Mouse (Mus musculus): ENCODE measurements at regions not wholly inside any gene's neighbourhood (a gene's known extent, or its start where the extent isn't known, plus 50 kb on each side); places are given as distances from the start of the nearest gene placed in this dataset.
A peak's percentile ranks its signal among the peaks of the same experiment; 100 is the strongest.

- Histone ChIP-seq H3K27ac (replicated peaks) (no peak overlapping the region), H3K9me3 (0 out of 2 replicates have a peak, but pooled peaks cover 3% of the 10 kb centered on the region), H3K4me1 (peaks cover 23% of the 10 kb centered on the region), H3K4me3 (no peak overlapping the region), H3K36me3 (replicated peaks) (no peaks in the 10 kb centered on the region), H3K27me3 (replicated peaks; ENCODE audit: low read depth, poor library complexity, severe bottlenecking) (no peaks in the 10 kb centered on the region)
- no peak for DNase-seq (ENCODE audit: low spot score)
- 72% methylated on average over 10 of the region's 10 CpGs for WGBS
Measured at GRCm38 (mm10) chr2:116983821-116984351, 105.4 kb downstream of the Tmco5 start.

DNA sequence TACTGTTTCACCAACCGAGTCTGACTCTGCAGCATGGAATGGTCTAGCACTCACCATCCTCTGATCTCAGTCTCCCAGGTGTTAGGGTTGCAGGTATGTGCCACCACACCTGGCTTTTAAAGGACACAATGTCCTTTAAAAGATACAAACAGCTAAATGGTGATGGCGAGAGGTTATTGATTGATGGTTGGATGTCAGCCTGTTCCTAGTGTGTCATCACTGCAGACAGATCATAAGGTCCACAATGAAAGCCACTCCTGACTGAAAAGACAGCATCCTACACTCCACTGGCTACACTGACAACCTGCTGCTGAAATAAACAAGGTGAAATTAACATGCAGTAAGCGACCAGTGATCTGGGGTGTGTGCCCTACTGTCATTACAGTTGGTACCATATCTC, 106.1 kb downstream of the Tmco5 start:
- WGBS: 80% methylated on average over 3 of the region's 3 CpGs
- H3K27me3 ChIP-seq (replicated peaks; ENCODE audit: low read depth, poor library complexity, severe bottlenecking): no peaks in the 10 kb centered on the region
- no peak for DNase-seq (ENCODE audit: low spot score)

DNA sequence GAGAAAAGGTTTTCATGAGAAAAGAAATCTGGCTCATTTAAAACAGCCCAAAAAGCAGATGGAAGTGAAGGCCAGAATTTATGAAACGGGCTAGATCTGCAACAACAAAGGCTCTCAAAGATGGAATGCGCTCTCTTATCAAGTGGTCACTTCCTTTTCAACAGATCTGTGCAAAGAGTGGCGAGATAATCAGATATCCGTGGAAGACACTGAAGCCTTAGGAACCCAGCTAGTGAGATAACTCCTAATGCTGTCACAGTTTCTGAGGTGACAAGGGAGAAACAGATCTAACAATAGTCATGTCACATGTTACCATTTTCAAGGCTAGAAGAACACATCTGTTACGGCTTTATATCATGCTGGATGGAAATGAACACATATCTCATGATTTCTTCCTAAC, 107.1 kb downstream of the Tmco5 start:
- H3K4me3 ChIP-seq: no peak overlapping the region
- peaks cover 6% of the 10 kb centered on the region for H3K4me1 ChIP-seq
- 0 out of 2 replicates have a peak, but pooled peaks cover 3% of the 10 kb centered on the region for H3K9me3 ChIP-seq
- 76% methylated on average over 5 of the region's 5 CpGs for WGBS
- no peak for DNase-seq (ENCODE audit: low spot score)
- H3K27ac ChIP-seq (replicated peaks): no peak overlapping the region
- no peaks in the 10 kb centered on the region for H3K27me3 ChIP-seq (replicated peaks; ENCODE audit: low read depth, poor library complexity, severe bottlenecking)
- H3K36me3 ChIP-seq (replicated peaks): no peaks in the 10 kb centered on the region

More for the DNA sequence above, 106.1 kb downstream of the Tmco5 start:
- Histone ChIP-seq H3K36me3 (replicated peaks) (no peaks in the 10 kb centered on the region), H3K4me1 (peaks cover 16% of the 10 kb centered on the region), H3K9me3 (0 out of 2 replicates have a peak, but pooled peaks cover 3% of the 10 kb centered on the region), H3K27ac (replicated peaks) (no peak overlapping the region), H3K4me3 (no peak overlapping the region)

DNA sequence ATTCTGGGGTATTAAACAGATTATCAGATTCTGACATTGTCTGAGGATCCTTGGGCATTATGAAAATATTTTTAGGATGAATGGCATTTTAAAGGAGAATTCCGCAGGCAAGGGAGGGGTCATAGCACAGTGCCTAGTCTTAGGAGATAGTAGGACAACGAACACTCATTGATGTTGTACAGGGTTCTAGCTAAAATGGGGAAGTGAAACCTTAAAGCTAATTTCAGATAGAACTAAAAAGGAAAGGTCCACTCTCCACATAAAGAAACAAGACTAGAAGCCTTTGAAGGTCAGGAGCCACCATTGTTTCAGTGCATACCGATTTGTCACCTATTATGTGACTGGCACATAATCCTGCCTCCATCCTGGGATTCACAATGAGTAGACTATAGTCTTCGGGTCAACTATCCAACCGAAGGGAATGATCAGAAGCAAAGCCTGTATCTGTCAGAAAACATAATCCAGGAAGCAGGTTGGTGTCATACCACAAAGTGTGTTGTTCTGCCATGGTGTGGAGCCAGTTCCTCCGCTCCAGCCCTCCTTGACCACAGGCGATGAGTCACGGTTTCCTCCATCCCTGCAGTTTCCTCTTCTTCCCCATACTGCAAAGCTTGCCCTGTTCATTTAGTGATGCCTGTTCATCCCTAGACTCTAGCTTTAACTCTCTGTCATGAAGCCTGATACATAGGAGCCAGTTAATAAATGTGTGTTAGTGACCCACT, 110.6 kb downstream of the Tmco5 start:
- WGBS: 90% methylated on average over 8 of the region's 8 CpGs
- H3K27ac ChIP-seq (replicated peaks): no peak overlapping the region

GRCm38 (mm10) chr2:116990106-116990505, 111.6 kb downstream of the Tmco5 start:
- Histone ChIP-seq H3K4me1 (peaks cover 8% of the 10 kb centered on the region), H3K27ac (replicated peaks) (no peak overlapping the region), H3K4me3 (no peak overlapping the region), H3K36me3 (replicated peaks) (no peaks in the 10 kb centered on the region), H3K9me3 (no peaks in the 10 kb centered on the region), H3K27me3 (replicated peaks; ENCODE audit: low read depth, poor library complexity, severe bottlenecking) (no peaks in the 10 kb centered on the region)
- no peak for DNase-seq (ENCODE audit: low spot score)
- WGBS: 87% methylated on average over 1 of the region's 1 CpGs

More for the DNA sequence above, 110.6 kb downstream of the Tmco5 start:
- Histone ChIP-seq H3K4me3 (no peak overlapping the region), H3K9me3 (no peaks in the 10 kb centered on the region), H3K4me1 (peaks cover 8% of the 10 kb centered on the region), H3K27me3 (replicated peaks; ENCODE audit: low read depth, poor library complexity, severe bottlenecking) (no peaks in the 10 kb centered on the region), H3K36me3 (replicated peaks) (no peaks in the 10 kb centered on the region)
- DNase-seq (ENCODE audit: low spot score): no peak

DNA sequence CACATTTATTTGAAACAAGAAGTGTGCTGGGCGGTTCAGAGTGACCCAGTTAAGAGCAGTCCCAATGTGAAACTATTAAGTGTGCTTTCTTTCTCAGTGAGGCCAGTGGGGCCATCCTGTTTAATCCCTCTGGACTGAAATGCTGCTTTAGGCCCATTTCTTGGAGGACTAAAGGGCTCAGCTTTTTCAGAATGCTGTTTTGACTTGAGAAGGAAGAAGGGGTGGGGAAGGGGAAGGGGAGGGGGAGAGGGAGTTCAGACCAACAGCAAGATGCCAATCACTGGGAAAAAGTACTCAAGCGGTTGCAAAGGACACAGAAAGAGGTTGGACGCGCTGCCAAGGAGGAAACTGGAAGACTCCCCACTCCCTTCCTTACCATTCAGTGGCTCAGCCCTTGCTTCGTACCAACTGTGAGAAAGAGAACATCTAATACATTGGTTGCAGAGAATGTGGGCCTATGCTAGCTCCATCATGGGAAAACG, 113.1 kb downstream of the Tmco5 start:
- WGBS: 57% methylated on average over 6 of the region's 6 CpGs
- 0 out of 2 replicates have a peak overlapping the region, but pooled peaks have one; percentile 20 for H3K27ac ChIP-seq (replicated peaks)
- no peaks in the 10 kb centered on the region for H3K9me3 ChIP-seq
- no peak overlapping the region for H3K4me3 ChIP-seq
- no peaks in the 10 kb centered on the region for H3K36me3 ChIP-seq (replicated peaks)
- H3K27me3 ChIP-seq (replicated peaks; ENCODE audit: low read depth, poor library complexity, severe bottlenecking): no peaks in the 10 kb centered on the region
- peak; percentile 17 for DNase-seq (ENCODE audit: low spot score)
- peaks cover 8% of the 10 kb centered on the region for H3K4me1 ChIP-seq

- H3K27me3 ChIP-seq (replicated peaks; ENCODE audit: low read depth, poor library complexity, severe bottlenecking): no peaks in the 10 kb centered on the region
- no peak overlapping the region for H3K4me3 ChIP-seq
- 91% methylated on average over 4 of the region's 4 CpGs for WGBS
- no peak overlapping the region for H3K27ac ChIP-seq (replicated peaks)
- DNase-seq (ENCODE audit: low spot score): no peak
- H3K9me3 ChIP-seq: no peaks in the 10 kb centered on the region
- H3K4me1 ChIP-seq: peaks cover 8% of the 10 kb centered on the region
- H3K36me3 ChIP-seq (replicated peaks): no peaks in the 10 kb centered on the region
Measured at GRCm38 (mm10) chr2:116993724-116994123, 115.2 kb downstream of the Tmco5 start.

GRCm38 (mm10) chr2:116996302-116996701, 117.8 kb downstream of the Tmco5 start:
- WGBS: 80% methylated on average over 6 of the region's 6 CpGs
- Histone ChIP-seq H3K4me3 (no peak overlapping the region), H3K9me3 (no peaks in the 10 kb centered on the region), H3K36me3 (replicated peaks) (no peaks in the 10 kb centered on the region), H3K27ac (replicated peaks) (no peak overlapping the region), H3K27me3 (replicated peaks; ENCODE audit: low read depth, poor library complexity, severe bottlenecking) (no peaks in the 10 kb centered on the region), H3K4me1 (peaks cover 7% of the 10 kb centered on the region)
- no peak for DNase-seq (ENCODE audit: low spot score)

- Histone ChIP-seq H3K27ac (replicated peaks) (no peak overlapping the region), H3K9me3 (no peaks in the 10 kb centered on the region), H3K27me3 (replicated peaks; ENCODE audit: low read depth, poor library complexity, severe bottlenecking) (no peaks in the 10 kb centered on the region), H3K36me3 (replicated peaks) (no peaks in the 10 kb centered on the region), H3K4me3 (no peak overlapping the region), H3K4me1 (no peaks in the 10 kb centered on the region)
- 59% methylated on average over 1 of the region's 1 CpGs for WGBS
- no peak for DNase-seq (ENCODE audit: low spot score)
Measured at GRCm38 (mm10) chr2:116998822-116999221, 120.3 kb downstream of the Tmco5 start.

GRCm38 (mm10) chr2:116999592-116999991, 121.1 kb downstream of the Tmco5 start:
- no peak for DNase-seq (ENCODE audit: low spot score)
- no peaks in the 10 kb centered on the region for H3K9me3 ChIP-seq
- WGBS: 87% methylated on average over 5 of the region's 5 CpGs
- H3K36me3 ChIP-seq (replicated peaks): no peaks in the 10 kb centered on the region
- H3K27ac ChIP-seq (replicated peaks): no peak overlapping the region
- H3K4me3 ChIP-seq: no peak overlapping the region
- H3K27me3 ChIP-seq (replicated peaks; ENCODE audit: low read depth, poor library complexity, severe bottlenecking): no peaks in the 10 kb centered on the region
- H3K4me1 ChIP-seq: no peaks in the 10 kb centered on the region

DNA sequence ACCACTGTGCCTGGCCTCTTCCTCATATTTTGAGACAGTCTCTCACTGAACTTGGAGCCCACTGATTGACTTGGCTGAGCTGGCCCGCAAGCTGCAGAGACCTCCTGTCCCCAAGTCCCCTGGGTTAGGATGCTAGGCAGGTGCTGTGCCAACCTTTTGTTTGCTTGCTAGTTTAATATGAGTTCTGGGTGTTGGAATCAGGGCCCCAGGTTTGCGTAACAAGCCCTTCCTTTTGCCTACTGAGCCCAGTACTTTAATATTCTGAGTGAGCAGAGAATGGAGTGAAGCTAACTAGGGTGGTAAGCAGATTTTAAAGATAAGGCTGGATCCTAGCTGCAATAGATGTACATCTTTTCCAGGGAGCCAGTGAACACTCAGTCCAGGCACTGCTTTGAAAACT, 117.2 kb upstream of the Spred1 start:
- no peak for DNase-seq (ENCODE audit: low spot score)
- 92% methylated on average over 2 of the region's 2 CpGs for WGBS
- Histone ChIP-seq H3K36me3 (replicated peaks) (no peaks in the 10 kb centered on the region), H3K9me3 (no peaks in the 10 kb centered on the region), H3K27ac (replicated peaks) (no peak overlapping the region), H3K4me3 (no peak overlapping the region), H3K4me1 (no peaks in the 10 kb centered on the region), H3K27me3 (replicated peaks; ENCODE audit: low read depth, poor library complexity, severe bottlenecking) (no peaks in the 10 kb centered on the region)

GRCm38 (mm10) chr2:117006846-117007245, 114.3 kb upstream of the Spred1 start:
- WGBS: 79% methylated on average over 2 of the region's 2 CpGs
- Histone ChIP-seq H3K36me3 (replicated peaks) (no peaks in the 10 kb centered on the region), H3K27me3 (replicated peaks; ENCODE audit: low read depth, poor library complexity, severe bottlenecking) (no peaks in the 10 kb centered on the region), H3K27ac (replicated peaks) (no peak overlapping the region), H3K9me3 (no peaks in the 10 kb centered on the region), H3K4me1 (no peaks in the 10 kb centered on the region), H3K4me3 (no peak overlapping the region)
- no peak for DNase-seq (ENCODE audit: low spot score)

DNA sequence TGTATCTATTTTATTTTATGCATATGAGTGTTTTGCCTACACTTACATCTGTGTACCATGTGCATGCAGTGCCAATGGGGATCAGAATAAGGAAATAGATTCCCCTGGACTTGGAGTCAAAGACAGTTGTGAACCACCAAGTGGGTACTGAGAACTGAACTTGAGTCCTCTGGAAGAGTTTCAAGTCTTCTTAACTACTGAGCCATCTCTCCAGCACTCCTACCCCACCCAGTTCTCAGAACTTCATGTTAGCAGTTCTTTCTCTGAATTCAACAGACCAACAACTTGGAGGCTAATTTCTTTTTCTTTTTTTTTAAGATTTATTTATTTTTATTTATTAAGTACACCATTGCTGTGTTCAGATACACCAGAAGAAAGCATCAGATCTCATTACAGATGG, 112.3 kb upstream of the Spred1 start:
- Histone ChIP-seq H3K27me3 (replicated peaks; ENCODE audit: low read depth, poor library complexity, severe bottlenecking) (no peaks in the 10 kb centered on the region), H3K36me3 (replicated peaks) (no peaks in the 10 kb centered on the region), H3K9me3 (no peaks in the 10 kb centered on the region), H3K27ac (replicated peaks) (no peak overlapping the region), H3K4me3 (no peak overlapping the region), H3K4me1 (no peaks in the 10 kb centered on the region)
- no peak for DNase-seq (ENCODE audit: low spot score)
